In the genomic region with DNA sequence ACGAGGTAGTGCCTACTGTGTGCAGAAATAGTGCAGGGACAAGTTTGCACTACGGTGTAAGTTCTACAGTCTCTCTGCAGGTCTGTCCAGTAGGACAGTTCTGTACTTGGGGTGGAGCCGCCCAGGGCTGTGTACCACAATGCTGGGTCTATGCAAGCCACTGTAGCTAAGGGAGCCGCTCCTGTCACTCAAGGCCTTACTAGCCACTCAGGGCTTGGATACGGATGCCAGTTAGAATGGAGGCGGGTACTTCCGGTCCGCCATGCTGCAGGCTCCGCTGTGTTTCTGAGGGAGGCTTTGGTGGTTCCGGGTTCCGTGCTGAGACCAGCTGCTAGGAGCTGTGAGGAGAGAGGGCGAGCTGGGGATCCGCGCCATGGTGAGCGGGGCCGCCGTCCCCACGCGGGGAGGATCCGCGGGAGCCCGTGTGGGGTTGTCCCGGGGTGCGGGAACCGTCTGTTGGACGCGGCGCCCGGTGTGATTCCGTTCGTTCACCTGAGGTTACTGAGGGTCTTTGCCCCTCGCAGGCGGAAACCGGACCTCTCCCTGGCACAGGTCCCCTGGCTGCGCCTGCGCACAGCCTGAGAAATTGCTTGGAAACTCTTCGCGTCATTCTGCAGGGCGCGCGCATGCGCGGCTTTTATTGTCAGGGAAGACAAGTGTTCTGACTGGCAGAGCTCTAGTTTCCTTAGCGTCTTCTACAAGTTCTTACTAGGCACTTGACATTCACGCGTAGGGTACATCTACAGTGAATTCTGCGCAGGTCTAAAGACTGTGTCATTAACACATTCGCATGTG, we compare ENCODE assay signal across 8 mouse cellular contexts. TPM values are rescaled to one million over a fixed set of nuclear protein-coding genes. Genes with fewer than 3 reads are reported as not detected.
DNase-seq lines count a peak whose midpoint lies in the region; ATAC-seq and TF ChIP-seq lines count a peak whose summit lies in the region.
"Not testable (repeated sequence)": the region's sequence is repeated elsewhere in the genome, so short reads cannot be mapped to it uniquely, and the experiment has no call there.

No protein-coding gene starts in this region.

- not testable (repeated sequence) for H3K79me2 ChIP-seq in heart, adult 2 months (replicated peaks; ENCODE audit: control insufficient read depth, insufficient read depth, low read length)

- not testable (repeated sequence) for TF ChIP-seq CTCF in heart, adult 2 months (IDR thresholded peaks at IDR 0.05)

- H3K27me3 ChIP-seq in embryonic facial prominence, embryonic 14.5 days (replicated peaks; ENCODE audit: control insufficient read depth, insufficient read depth, low read length); heart, adult 2 months (ENCODE audit: control insufficient read depth, insufficient read depth, low read length); limb, embryonic 10.5 days (ENCODE audit: low read depth, poor library complexity, severe bottlenecking); midbrain, embryonic 11.5 days (ENCODE audit: control insufficient read depth, insufficient read depth, low read length): not testable (repeated sequence)

- H3K9me3 ChIP-seq in embryonic facial prominence, embryonic 14.5 days (ENCODE audit: control insufficient read depth, low read length); limb, embryonic 10.5 days (replicated peaks); midbrain, embryonic 11.5 days (ENCODE audit: control insufficient read depth, low read length): not testable (repeated sequence)

- peak; percentile 100 for ATAC-seq in embryonic facial prominence, embryonic 14.5 days (ENCODE audit: low read depth)
- peak; percentile 100 for ATAC-seq in midbrain, embryonic 11.5 days (ENCODE audit: low FRiP score)

- not testable (repeated sequence) for TF ChIP-seq EP300 in heart, adult 2 months (IDR thresholded peaks at IDR 0.05; ENCODE audit: insufficient read depth, low read depth, low read length)

- not testable (repeated sequence) for H3K27ac ChIP-seq in embryonic facial prominence, embryonic 14.5 days (replicated peaks; ENCODE audit: low read depth, low read length); heart, adult 2 months; limb, embryonic 10.5 days; midbrain, embryonic 11.5 days (ENCODE audit: low read depth, low read length)

- not testable (repeated sequence) for H3K9ac ChIP-seq in embryonic facial prominence, embryonic 14.5 days (ENCODE audit: low read depth, low read length)
- H3K9ac ChIP-seq in heart, adult 2 months (ENCODE audit: low read depth, low read length) = peak overlapping the region; percentile 25; the same call in 1 of the 2 replicates
- H3K9ac ChIP-seq in midbrain, embryonic 11.5 days (ENCODE audit: low read length) = 0 out of 2 replicates have a peak overlapping the region, but pooled peaks have one; percentile 16

- H3K4me3 ChIP-seq in embryonic facial prominence, embryonic 14.5 days (ENCODE audit: low read depth, low read length) = peak overlapping the region; percentile 34
- peak overlapping the region; percentile 34 for H3K4me3 ChIP-seq in heart, adult 2 months
- H3K4me3 ChIP-seq in limb, embryonic 10.5 days = peak overlapping the region; percentile 41
- H3K4me3 ChIP-seq in midbrain, embryonic 11.5 days (ENCODE audit: low read depth, low read length) = peak overlapping the region; percentile 27

- WGBS in embryonic facial prominence, embryonic 14.5 days = 2% methylated on average over 10 of the region's 48 CpGs
- 1% methylated on average over 14 of the region's 48 CpGs for WGBS in heart, adult 2 months
- 3% methylated on average over 14 of the region's 48 CpGs for WGBS in limb, embryonic 10.5 days
- WGBS in midbrain, embryonic 11.5 days = 2% methylated on average over 12 of the region's 48 CpGs

- peak overlapping the region; percentile 43 for H3K4me2 ChIP-seq in embryonic facial prominence, embryonic 14.5 days (ENCODE audit: low read depth, low read length)
- peak overlapping the region; percentile 39; the same call in 1 of the 2 replicates for H3K4me2 ChIP-seq in midbrain, embryonic 11.5 days

- DNase-seq in 416B (ENCODE audit: low read depth) = peak; percentile 86
- peak; percentile 72 to 73 for DNase-seq in adrenal gland, postnatal 36 days
- peak; percentile 92 for DNase-seq in embryonic facial prominence, embryonic 14.5 days (ENCODE audit: low spot score)
- DNase-seq in heart, adult 2 months = peak; percentile 53 to 78
- peak; percentile 60 for DNase-seq in kidney, adult 18-20 months
- peak; percentile 81 for DNase-seq in limb, embryonic 10.5 days (ENCODE audit: low spot score)
- peak; percentile 98 for DNase-seq in midbrain, embryonic 11.5 days (ENCODE audit: low spot score, missing footprints)
- peak; percentile 77 for DNase-seq in skeletal muscle tissue, adult 2 months (ENCODE audit: low read depth, low spot score)

- not testable (repeated sequence) for TF ChIP-seq POLR2A in heart, adult 2 months (IDR thresholded peaks at IDR 0.05; ENCODE audit: insufficient read depth, low read depth, low read length)

- H3K36me3 ChIP-seq in embryonic facial prominence, embryonic 14.5 days (ENCODE audit: control insufficient read depth, insufficient read depth, low read length) = peaks cover 18% of the 10 kb centered on the region; the same call in 1 of the 2 replicates
- H3K36me3 ChIP-seq in heart, adult 2 months (ENCODE audit: control insufficient read depth, insufficient read depth, low read length); midbrain, embryonic 11.5 days (ENCODE audit: control insufficient read depth, insufficient read depth, low read length): not testable (repeated sequence)
- H3K36me3 ChIP-seq in limb, embryonic 10.5 days = peaks cover 23% of the 10 kb centered on the region

- H3K4me1 ChIP-seq in embryonic facial prominence, embryonic 14.5 days (ENCODE audit: control insufficient read depth, insufficient read depth, low read length); heart, adult 2 months (ENCODE audit: control insufficient read depth, insufficient read depth, low read length); limb, embryonic 10.5 days; midbrain, embryonic 11.5 days (ENCODE audit: control insufficient read depth, insufficient read depth, low read length): not testable (repeated sequence)

- intact Hi-C loops in heart, adult 2 months (cut with DNase I) = not testable (repeated sequence)

RNA-seq across cellular contexts. Expression of a gene that starts 51.0 kb away (rescaled TPM):
- 1 to 10 TPM; 5.6 to 7.2 TPM for total RNA-seq in adrenal gland, postnatal 36 days (2021)
- 9.8 and 10.8 TPM in 2 replicates for polyA plus RNA-seq in embryonic facial prominence, embryonic 14.5 days (2014; fragmentation: Nextera tagmentation; extraction: Ambion mirVana)
- total RNA-seq in heart, adult 2 months (2021) = 1 to 10 TPM; 4.2 to 4.4 TPM
- polyA plus RNA-seq in heart, adult 2 months (2012; rRNA removed) = 0.80 and 2.5 TPM in 2 replicates
- polyA plus RNA-seq in limb, embryonic 10.5 days (2016; fragmentation: Nextera tagmentation; extraction: Ambion mirVana) = 16.3 and 20.2 TPM in 2 replicates
- polyA plus RNA-seq in midbrain, embryonic 11.5 days (2014; fragmentation: Nextera tagmentation; extraction: Ambion mirVana) = 13.2 and 14.7 TPM in 2 replicates
